Mouse (Mus musculus) CH12.LX (cell line): ENCODE results near the gene Icam5. TPM values are rescaled to one million over a fixed set of nuclear protein-coding genes. Genes with fewer than 3 reads are reported as not detected.
A peak's percentile ranks its signal among the peaks of the same experiment; 100 is the strongest.
"Not testable (repeated sequence)": the region's sequence is repeated elsewhere in the genome, so short reads cannot be mapped to it uniquely, and the experiment has no call there.

Source experiments
- DNase-seq: peaks from one replicate; pipeline ENCODE4 v3.0.0-alpha.2; 2013; ENCODE audit errors: extremely low read depth
- H3K27ac ChIP-seq: 2 replicates; pipeline ENCODE4 v1.5.1; 2012; ENCODE audit warnings: low read depth, mild to moderate bottlenecking, control low read depth, moderate library complexity; ENCODE audit not compliant: insufficient read depth
- H3K27me3 ChIP-seq: replicated peaks from 2 replicates; pipeline ENCODE3; 2012; ENCODE audit warnings: inconsistent platforms
- H3K36me3 ChIP-seq, 2 experiments: replicated peaks in 1 of 2; 2 replicates each; pipeline versions ENCODE3 to v1.6.1; 2012; ENCODE audit warnings: inconsistent platforms in 1 of 2, low read length in 1 of 2, mild to moderate bottlenecking in 1 of 2, mixed read lengths in 1 of 2, moderate library complexity in 1 of 2; ENCODE audit not compliant: control insufficient read depth in 1 of 2, insufficient read depth in 1 of 2
- H3K4me1 ChIP-seq, 2 experiments: 2 replicates each; pipeline ENCODE4 v1.6.1; 2012; ENCODE audit warnings: inconsistent platforms in 1 of 2, moderate library complexity in 1 of 2; ENCODE audit not compliant: insufficient read depth in 2 of 2, control insufficient read depth in 1 of 2
- H3K4me2 ChIP-seq: 2 replicates; pipeline ENCODE4 v1.6.1; 2012; ENCODE audit warnings: low read depth, mild to moderate bottlenecking, control low read depth; ENCODE audit not compliant: poor library complexity, insufficient read depth, severe bottlenecking
- H3K4me3 ChIP-seq, 3 experiments: fragments of 150-350 bp in 1 of 3; sonication (generic) in 1 of 3; replicated peaks in 1 of 3; 2 replicates each; pipeline versions ENCODE3 to v1.5.1; 2011 to 2012; ENCODE audit warnings: low read depth in 2 of 3, low read length in 2 of 3, mild to moderate bottlenecking in 2 of 3, moderate library complexity in 2 of 3, control low read depth in 1 of 3, improper control_type of control experiment in 1 of 3, inconsistent platforms in 1 of 3, mixed read lengths in 1 of 3; ENCODE audit not compliant: poor library complexity in 1 of 3
- H3K79me2 ChIP-seq: replicated peaks from 2 replicates; pipeline ENCODE4 v1.6.1; 2012; ENCODE audit warnings: mild to moderate bottlenecking, moderate library complexity; ENCODE audit not compliant: control insufficient read depth, poor library complexity, insufficient read depth, severe bottlenecking; ENCODE audit errors: extremely low read depth
- H3K9ac ChIP-seq: 2 replicates; pipeline ENCODE4 v1.6.1; 2012; ENCODE audit warnings: low read depth, mild to moderate bottlenecking, control low read depth, moderate library complexity; ENCODE audit not compliant: insufficient read depth
- H3K9me3 ChIP-seq: replicated peaks from 2 replicates; pipeline ENCODE3; 2012; ENCODE audit warnings: low read length, inconsistent platforms, mixed read lengths
- CTCF ChIP-seq, 2 experiments: IDR thresholded peaks in 1 of 2; conservative IDR thresholded peaks in 1 of 2; 2 replicates each; pipeline ENCODE4 v1.5.1; 2011 to 2012; ENCODE audit warnings: low read depth in 2 of 2, low read length in 2 of 2, improper control_type of control experiment in 1 of 2, inconsistent platforms in 1 of 2, mild to moderate bottlenecking in 1 of 2, moderate library complexity in 1 of 2
- ELF1 ChIP-seq: IDR thresholded peaks from 2 replicates; pipeline ENCODE4 v1.6.1; 2014; ENCODE audit warnings: low read depth, mild to moderate bottlenecking, inconsistent platforms, low read length, improper control_type of control experiment
- GABPA ChIP-seq: IDR thresholded peaks from 2 replicates; pipeline ENCODE4 v1.6.1; 2012; ENCODE audit warnings: low read depth, low read length, improper control_type of control experiment, inconsistent platforms; ENCODE audit not compliant: insufficient replicate concordance
- KAT2A ChIP-seq: IDR thresholded peaks from 2 replicates; pipeline ENCODE4 v1.6.1; 2012; ENCODE audit warnings: low read length, improper control_type of control experiment, inconsistent platforms; ENCODE audit not compliant: insufficient replicate concordance
- MEF2A ChIP-seq: IDR thresholded peaks from 2 replicates; pipeline ENCODE4 v1.6.1; 2014; ENCODE audit warnings: low read depth, mild to moderate bottlenecking, inconsistent platforms, low read length, improper control_type of control experiment, borderline replicate concordance
- MYC ChIP-seq: IDR thresholded peaks from 2 replicates; pipeline ENCODE4 v1.6.1; 2011; ENCODE audit warnings: low read depth, mild to moderate bottlenecking, improper control_type of control experiment, low read length
- PAX5 ChIP-seq: IDR thresholded peaks from 2 replicates; pipeline ENCODE4 v1.6.1; 2012; ENCODE audit warnings: low read length, inconsistent platforms, mixed read lengths
- ZKSCAN1 ChIP-seq: IDR thresholded peaks from 2 replicates; pipeline ENCODE4 v1.6.1; 2012; ENCODE audit warnings: low read depth, inconsistent platforms, low read length, improper control_type of control experiment, borderline replicate concordance
- dilution Hi-C: fragments of 300-500 bp; cut with MboI; formaldehyde crosslinking; loops from 2 replicates; pipeline ENCODE4 v1.14.3; 2020; ENCODE audit warnings: low sequenced_read_pairs; ENCODE audit not compliant: extremely low pct_unique_long_range_greater_than_20kb, extremely low pct_ligation_motif_present
- in situ Hi-C: fragments of 300-500 bp; cut with MboI; formaldehyde crosslinking; loops from 3 replicates; pipeline ENCODE4 v1.14.3; 2019; ENCODE audit warnings: low sequenced_read_pairs, low pct_ligation_motif_present, low pct_unique_long_range_greater_than_20kb, mixed read lengths
- polyA plus RNA-seq: library from polyadenylated mRNA; unstranded; fragments of >175 nt; gene quantifications from 2 replicates; pipeline ENCODE4 v1.2.1, GENCODE M21; 2012; ENCODE audit warnings: low read depth; ENCODE audit not compliant: insufficient read length
- total RNA-seq, 2 experiments: library from RNA; depleted of rRNA; stranded (reverse); fragments of 300-350 nt in 1 of 2; fragments of >200 nt in 1 of 2; gene quantifications; 2 replicates each; pipeline ENCODE4 v1.2.3; 2012 to 2014

Icam5 gene
- total and polyA plus RNA-seq, 3 experiments = 0.89 to 4.9 (median 1.6) TPM

DNA sequence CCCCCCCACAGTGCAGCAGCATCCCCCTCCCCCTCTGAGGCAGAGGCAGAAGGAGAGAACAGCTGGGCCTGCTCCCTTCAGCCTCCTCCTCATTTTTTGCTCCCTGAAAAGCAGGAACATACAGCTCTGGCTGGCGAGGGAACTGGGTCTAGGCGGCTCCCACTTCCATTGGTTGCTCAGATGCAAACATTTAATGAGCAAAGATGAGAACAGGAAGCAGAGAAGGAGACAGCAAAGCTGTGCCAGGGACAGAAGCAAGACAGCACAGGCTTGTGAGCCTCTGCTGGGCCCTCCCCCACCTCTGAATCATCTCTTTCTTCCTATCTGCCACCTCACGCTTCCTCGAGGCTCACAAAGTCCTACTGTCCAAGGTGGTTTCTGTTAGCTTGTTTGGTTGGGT lies 9.4 kb downstream of the Icam5 start:
- H3K4me1 ChIP-seq = peaks cover 9 to 15% of the 10 kb centered on the region in 2 experiments
- H3K4me3 ChIP-seq = no peak overlapping the region
- DNase-seq = no peak
- H3K36me3 ChIP-seq = peaks cover 12 to 23% of the 10 kb centered on the region in 2 experiments
- no peak for TF ChIP-seq MYC
- peak; percentile 25; the same call in 1 of the 2 replicates for TF ChIP-seq ELF1
- no peak overlapping the region for H3K27ac ChIP-seq
- H3K9me3 ChIP-seq = no peaks in the 10 kb centered on the region
- no peaks in the 10 kb centered on the region for H3K79me2 ChIP-seq
- in situ Hi-C loops = no loop called here
- dilution Hi-C loops = no loop called here
- no peak overlapping the region for H3K4me2 ChIP-seq
- H3K27me3 ChIP-seq = no peaks in the 10 kb centered on the region
- H3K9ac ChIP-seq = no peak overlapping the region

DNA sequence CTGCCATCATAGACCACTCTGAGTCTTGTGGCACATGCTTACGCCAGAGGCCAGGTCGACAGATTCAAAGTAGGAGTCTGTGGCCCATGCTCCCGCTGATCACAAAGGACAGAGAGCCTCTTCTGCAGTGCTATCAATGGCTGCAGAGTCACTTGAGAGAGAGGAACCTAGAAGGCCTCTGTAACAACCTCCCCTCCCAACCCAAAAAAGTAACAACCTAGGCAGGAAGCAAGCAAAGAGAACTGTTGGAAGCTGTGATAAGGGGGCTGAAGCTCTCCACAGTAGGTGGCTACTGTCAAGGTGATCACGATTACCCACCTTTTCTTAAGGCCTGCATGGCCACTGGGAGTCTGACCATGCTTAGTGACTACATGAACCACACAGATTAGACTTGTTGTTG lies 11.7 kb downstream of the Icam5 start:
- Histone ChIP-seq H3K79me2 (no peaks in the 10 kb centered on the region), H3K4me2 (no peak overlapping the region), H3K9me3 (no peaks in the 10 kb centered on the region), H3K27me3 (no peaks in the 10 kb centered on the region), H3K4me3 (no peak overlapping the region), H3K4me1 (peaks cover 9 to 15% of the 10 kb centered on the region in 2 experiments)
- TF ChIP-seq MEF2A (no peak), ZKSCAN1 (no peak), CTCF (conservative IDR thresholded peaks at IDR 0.05 in 1 of 2, IDR thresholded peaks at IDR 0.05 in 1 of 2; ENCODE audit: low read depth in 2 of 2, low read length in 2 of 2) (no peak), KAT2A (no peak), PAX5 (no peak), GABPA (no peak)
- TF ChIP-seq, all 38 proteins: peak for 0
- DNase-seq = no peak
- H3K36me3 ChIP-seq = peaks cover 0 to 2% of the 10 kb centered on the region in 2 experiments
- H3K27ac ChIP-seq = no peak overlapping the region
- dilution Hi-C loops = no loop called here
- no peak overlapping the region for H3K9ac ChIP-seq
- in situ Hi-C loops = no loop called here

DNA sequence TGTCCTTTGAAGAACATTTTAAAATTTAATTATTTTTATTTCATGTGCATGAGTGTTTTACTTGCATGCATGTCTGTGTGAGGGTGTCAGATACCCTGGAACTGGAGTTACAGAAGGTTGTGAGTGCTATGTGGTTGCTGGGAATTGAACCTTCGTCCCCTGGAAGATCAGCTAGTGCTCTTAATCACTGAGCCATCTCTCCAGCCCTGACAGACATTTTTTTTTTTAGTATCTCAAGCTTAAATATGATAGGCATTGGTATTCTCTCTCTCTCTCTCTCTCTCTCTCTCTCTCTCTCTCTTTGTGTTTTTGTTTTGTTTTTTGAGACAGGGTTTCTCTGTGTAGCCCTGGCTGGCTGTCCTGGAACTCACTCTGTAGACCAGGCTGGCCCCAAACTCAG lies 12.9 kb downstream of the Icam5 start:
- H3K4me1 ChIP-seq = peaks cover 9 to 15% of the 10 kb centered on the region in 2 experiments
- dilution Hi-C loops, in situ Hi-C loops, H3K4me2 ChIP-seq, H3K9ac ChIP-seq, DNase-seq, H3K9me3 ChIP-seq, H3K36me3 ChIP-seq, H3K79me2 ChIP-seq, H3K27ac ChIP-seq, H3K4me3 ChIP-seq, H3K27me3 ChIP-seq: not testable (repeated sequence)
